Mouse (Mus musculus) heart, postnatal 10 days (tissue): ENCODE data around the gene Clcn1. TPM values are rescaled to one million over a fixed set of nuclear protein-coding genes. Genes with fewer than 3 reads are reported as not detected.

Experiments used
- DNase-seq, 2 experiments: peaks; one replicate each; pipeline ENCODE4 v3.0.0; 2021
- intact Hi-C: fragments of 180-260 bp; cut with DNase I; formaldehyde crosslinking; loops from one replicate; pipeline ENCODE4 v1.15.1; 2025
- total RNA-seq, 2 experiments: library from RNA; stranded (reverse); gene quantifications; 2 replicates each; pipeline ENCODE4 v1.2.3; 2021

Gene Clcn1
- total RNA-seq, 2 experiments from 2014 or later, result 1.3 to 1.9 TPM

DNA sequence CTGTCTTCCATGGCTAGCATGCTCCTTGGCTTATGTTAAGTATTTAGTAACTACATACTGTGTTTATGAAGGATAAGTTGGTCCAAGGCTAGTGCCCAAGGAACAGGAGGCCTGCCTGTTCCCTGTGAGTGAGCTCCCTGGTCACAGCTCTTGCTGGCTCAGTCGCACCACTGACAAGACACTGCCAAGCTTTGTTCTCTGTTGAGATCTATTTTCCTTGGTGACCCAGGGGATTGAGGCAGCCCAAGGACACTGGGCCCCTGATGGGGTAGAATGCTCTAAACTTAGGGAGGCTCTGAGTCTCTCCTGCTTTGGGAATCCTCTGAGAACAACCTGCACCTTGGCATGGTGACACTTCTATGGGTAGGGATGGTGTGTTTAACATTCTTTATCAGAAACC, 75.6 kb downstream of the Clcn1 start:
- intact Hi-C loops, result no loop called here

GRCm38 (mm10) chr6:42362497-42362896, 76.0 kb downstream of the Clcn1 start:
- intact Hi-C loops, result no loop called here
- DNase-seq, result no peak

More for the DNA sequence above, 75.6 kb downstream of the Clcn1 start:
- no peak for DNase-seq

DNA sequence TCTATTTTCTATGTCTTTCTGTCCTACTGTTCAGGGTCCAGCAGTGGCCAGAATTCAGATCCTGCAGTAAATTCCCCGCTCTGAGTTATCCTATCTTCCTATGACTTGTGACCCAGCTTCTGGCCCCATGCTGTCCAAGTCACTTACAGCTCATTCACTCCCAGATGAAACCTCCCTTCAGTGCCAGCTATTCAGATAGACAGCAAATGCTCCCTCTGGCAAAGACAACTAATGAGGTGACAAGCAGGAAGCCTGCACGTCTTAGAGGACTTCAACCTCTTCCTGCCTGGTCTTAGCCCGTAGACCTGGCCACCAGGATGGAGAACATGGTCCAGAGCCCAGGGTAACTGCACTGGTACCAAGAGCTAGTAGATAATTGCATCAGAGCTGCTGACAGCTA, 76.5 kb downstream of the Clcn1 start:
- intact Hi-C loops, result no loop called here
- no peak for DNase-seq

DNA sequence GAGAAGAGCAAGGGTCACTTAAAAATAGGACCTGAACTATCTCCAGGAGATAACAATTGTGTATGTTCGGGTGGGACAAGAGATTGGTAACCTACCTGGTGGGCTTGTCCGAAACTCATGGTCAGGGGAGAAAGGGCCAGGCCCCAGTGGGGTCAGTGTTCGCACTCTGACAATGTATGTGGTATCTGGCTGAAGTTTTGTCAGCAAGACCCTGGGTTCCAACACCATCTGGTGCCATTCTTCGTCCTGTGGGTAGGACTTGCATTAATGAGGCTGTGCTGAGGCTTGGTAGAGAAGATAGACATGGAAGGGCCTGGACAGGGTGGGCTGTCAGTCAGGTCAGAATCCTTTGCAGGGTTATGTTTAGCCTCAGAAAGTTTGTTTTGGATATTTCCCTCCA, 77.6 kb downstream of the Clcn1 start:
- intact Hi-C loops, result no loop called here
- DNase-seq, result no peak

- intact Hi-C loops, result no loop called here
- DNase-seq, result no peak
Observed at GRCm38 (mm10) chr6:42364607-42365006, 78.1 kb downstream of the Clcn1 start.

DNA sequence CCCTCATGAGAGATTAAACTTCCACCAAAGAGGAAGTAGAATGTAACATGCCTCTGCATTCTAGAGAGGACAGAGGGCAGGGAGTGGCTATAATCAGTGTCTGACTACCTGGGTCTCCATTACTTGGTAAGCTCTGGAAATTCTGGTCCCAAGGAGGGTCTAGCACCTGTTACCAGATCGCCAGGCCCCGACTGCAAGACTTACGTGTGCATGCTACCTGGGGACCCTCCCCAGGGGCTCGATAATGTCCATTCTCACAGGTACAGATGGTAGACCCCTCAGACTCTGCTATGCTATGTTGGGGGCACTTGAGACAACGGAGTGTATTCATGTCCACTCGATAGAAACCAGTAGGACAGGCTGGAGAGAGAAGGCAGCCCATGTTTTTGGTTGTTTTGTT, 78.7 kb downstream of the Clcn1 start:
- intact Hi-C loops, result no loop called here
- DNase-seq, result no peak

Other genes starting within 250 kb of the Clcn1 start
- not detected for gene Sva, start 248.3 kb upstream of the Clcn1 start, total RNA-seq
- gene Tas2r139, start 145.7 kb upstream of the Clcn1 start, total RNA-seq, result not detected
- gene Tas2r144, start 71.4 kb upstream of the Clcn1 start, total RNA-seq, result not detected
- gene Gstk1, start 40.8 kb upstream of the Clcn1 start, total RNA-seq, result 10 to 100 TPM; 29.3 to 32.6 TPM
- not detected for gene Tmem139, start 24.7 kb upstream of the Clcn1 start, total RNA-seq
- 10 to 100 TPM; 19.6 to 31.8 TPM for gene Casp2, start 21.7 kb upstream of the Clcn1 start, total RNA-seq
- 1 to 10 TPM; 1.2 to 1.6 TPM for gene Fam131b, start 38.0 kb downstream of the Clcn1 start, total RNA-seq
- 100 to 1,000 TPM; 104 to 121 TPM for gene Zyx, start 62.9 kb downstream of the Clcn1 start, total RNA-seq
- gene Epha1, start 86.6 kb downstream of the Clcn1 start, total RNA-seq, result under 1 TPM; 0.60 to 0.72 TPM
- gene Tas2r143, start 113.6 kb downstream of the Clcn1 start, total RNA-seq, result not detected
- gene Tas2r135, start 118.7 kb downstream of the Clcn1 start, total RNA-seq, result under 1 TPM; 0.25 to 0.31 TPM
- gene Tas2r126, start 147.8 kb downstream of the Clcn1 start, total RNA-seq, result not detected
- gene Olfr458, start 178.5 kb downstream of the Clcn1 start, total RNA-seq, result not detected
- gene Olfr457, start 189.7 kb downstream of the Clcn1 start, total RNA-seq, result not detected
- gene Olfr456, start 200.5 kb downstream of the Clcn1 start, total RNA-seq, result not detected